Mouse (Mus musculus) thymus, adult 2 months (tissue): Measurements from ENCODE around the gene Evi5.

Experiments used
- CTCF ChIP-seq: fragments of 200-500 bp; IDR thresholded peaks from 2 replicates; pipeline ENCODE4 v1.5.1; 2012; ENCODE audit warnings: mild to moderate bottlenecking, control low read depth, low read length, moderate library complexity, borderline replicate concordance; ENCODE audit not compliant: control insufficient read depth, poor library complexity, insufficient read depth; ENCODE audit errors: extremely low read depth
- POLR2A ChIP-seq: fragments of 200-500 bp; IDR thresholded peaks from 2 replicates; pipeline ENCODE4 v1.6.1; 2012; ENCODE audit warnings: mild to moderate bottlenecking, low read length, control low read depth, moderate library complexity; ENCODE audit not compliant: control insufficient read depth, poor library complexity, insufficient read depth; ENCODE audit errors: extremely low read depth

DNA sequence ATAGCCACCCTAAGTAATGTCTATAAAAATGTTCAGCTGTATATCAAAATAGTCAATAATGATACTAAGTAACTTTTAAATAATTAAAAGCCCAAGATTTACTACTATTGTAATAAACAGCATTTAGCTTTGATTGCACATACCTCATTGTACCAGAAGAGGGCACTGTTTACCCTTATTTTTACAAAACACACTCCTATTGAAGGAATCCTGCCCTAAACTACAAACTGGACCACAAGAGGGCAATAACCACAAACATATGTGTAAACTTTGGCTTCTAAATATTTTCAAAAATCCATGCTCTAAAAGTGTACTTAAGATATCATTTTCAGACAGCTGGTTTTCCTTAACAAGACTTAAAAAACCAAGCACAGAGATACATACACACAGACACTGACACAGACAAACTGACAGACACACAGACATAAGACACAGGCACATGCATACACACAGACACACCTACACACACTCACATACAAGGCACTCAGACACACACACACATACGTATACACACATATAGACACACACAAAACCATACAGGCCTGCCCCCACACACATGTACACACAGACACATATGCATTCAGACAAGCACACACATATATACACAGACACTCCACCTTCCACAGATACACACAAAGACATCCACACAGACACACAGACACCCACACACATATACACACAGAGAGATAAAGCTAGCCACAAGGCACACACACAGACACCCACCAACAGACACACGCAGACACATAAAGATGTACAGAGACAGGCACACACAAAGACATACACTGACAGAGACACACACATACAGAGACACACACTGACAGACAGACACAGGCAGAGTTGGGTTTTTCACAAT, 46.7 kb upstream of the Evi5 start:
- TF ChIP-seq POLR2A (no peak), CTCF (no peak)
